Comparison of ENCODE assay signal across 9 mouse cellular contexts in the genomic region with DNA sequence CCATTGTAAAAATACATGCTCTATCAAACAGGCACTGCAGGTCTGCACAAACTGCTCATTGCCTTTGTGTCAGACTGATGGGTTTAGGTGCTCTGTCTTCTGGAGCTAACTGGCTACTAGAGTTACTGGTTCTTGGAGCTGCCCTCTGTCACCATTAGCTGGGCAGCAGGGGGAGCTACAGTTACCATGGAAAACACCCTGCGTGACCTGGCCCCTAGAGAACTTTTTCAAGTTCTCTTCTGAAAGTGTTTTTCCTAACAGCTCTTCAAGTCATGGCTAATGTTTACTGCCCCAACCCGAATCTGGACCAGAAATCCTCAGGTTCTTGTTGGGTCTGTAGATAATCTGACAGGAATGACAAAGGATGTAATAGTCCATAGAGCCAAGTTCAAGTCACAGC.
DNase-seq lines count a peak whose midpoint lies in the region; ATAC-seq and TF ChIP-seq lines count a peak whose summit lies in the region.
"Had no signal": no experiment of that assay in that cellular context is flagged by ENCODE, and none has a peak within 500 bp of the region (broad histone marks: within the 10 kb centered on the region; RNA-seq: fewer than 3 reads in every experiment).

No protein-coding gene starts in this region.

- WGBS in forebrain, embryonic 14.5 days: 56% methylated on average over 2 of the region's 2 CpGs
- WGBS in forebrain, embryonic 16.5 days: 71% methylated on average over 2 of the region's 2 CpGs
- WGBS in kidney, embryonic 15.5 days: 43% methylated on average over 2 of the region's 2 CpGs

- H3K9me3 ChIP-seq in forebrain, embryonic 14.5 days (replicated peaks; ENCODE audit: control insufficient read depth, low read length): no peaks in the 10 kb centered on the region
- no peaks in the 10 kb centered on the region for H3K9me3 ChIP-seq in forebrain, embryonic 16.5 days (ENCODE audit: control insufficient read depth, low read length)
- H3K9me3 ChIP-seq in kidney, embryonic 15.5 days (replicated peaks): no peaks in the 10 kb centered on the region

- peak; percentile 30; the same call in 1 of the 2 replicates for TF ChIP-seq CTCF in brain, embryonic 14.5 days (IDR thresholded peaks at IDR 0.05; ENCODE audit: borderline replicate concordance, extremely low read depth, insufficient read depth, insufficient read length)

- ATAC-seq in forebrain, embryonic 14.5 days: no peak
- no peak for ATAC-seq in forebrain, embryonic 16.5 days
- ATAC-seq in kidney, embryonic 15.5 days (replicated peaks; ENCODE audit: low FRiP score): 0 out of 2 replicates have a peak, but pooled peaks have one; percentile 58
- no peak for ATAC-seq in activated CD4-positive, CD25-positive, alpha-beta regulatory T cell, adult 4 months

- no peak overlapping the region for H3K4me2 ChIP-seq in forebrain, embryonic 14.5 days (ENCODE audit: low read length)
- no peak overlapping the region for H3K4me2 ChIP-seq in forebrain, embryonic 16.5 days (ENCODE audit: low read length)
- no peak overlapping the region for H3K4me2 ChIP-seq in kidney, embryonic 15.5 days

- no peak for TF ChIP-seq POLR2A in brain, embryonic 14.5 days (IDR thresholded peaks at IDR 0.05; ENCODE audit: borderline replicate concordance, extremely low read depth, insufficient read depth, insufficient read length, poor library complexity, severe bottlenecking)

- no peaks in the 10 kb centered on the region for H3K27me3 ChIP-seq in forebrain, embryonic 14.5 days (replicated peaks; ENCODE audit: control insufficient read depth, insufficient read depth, low read length)
- no peaks in the 10 kb centered on the region for H3K27me3 ChIP-seq in forebrain, embryonic 16.5 days (replicated peaks; ENCODE audit: control insufficient read depth, insufficient read depth, low read length)
- H3K27me3 ChIP-seq in kidney, embryonic 15.5 days: peaks cover 1% of the 10 kb centered on the region; the same call in 1 of the 2 replicates

- H3K27ac ChIP-seq in forebrain, embryonic 14.5 days (ENCODE audit: low read depth, low read length): no peak overlapping the region
- H3K27ac ChIP-seq in forebrain, embryonic 16.5 days (ENCODE audit: low read length): no peak overlapping the region
- H3K27ac ChIP-seq in kidney, embryonic 15.5 days: no peak overlapping the region

- peaks cover 5% of the 10 kb centered on the region; the same call in 1 of the 2 replicates for H3K4me1 ChIP-seq in forebrain, embryonic 14.5 days (ENCODE audit: control insufficient read depth, insufficient read depth, low read length)
- H3K4me1 ChIP-seq in forebrain, embryonic 16.5 days (replicated peaks; ENCODE audit: control insufficient read depth, insufficient read depth, low read length): peaks cover 3% of the 10 kb centered on the region; the same call in 1 of the 2 replicates
- H3K4me1 ChIP-seq in kidney, embryonic 15.5 days: 0 out of 2 replicates have a peak, but pooled peaks cover 9% of the 10 kb centered on the region

- no peaks in the 10 kb centered on the region for H3K36me3 ChIP-seq in forebrain, embryonic 14.5 days (ENCODE audit: control insufficient read depth, insufficient read depth, low read length)
- H3K36me3 ChIP-seq in forebrain, embryonic 16.5 days (ENCODE audit: control insufficient read depth, insufficient read depth): no peaks in the 10 kb centered on the region
- H3K36me3 ChIP-seq in kidney, embryonic 15.5 days: no peaks in the 10 kb centered on the region

- H3K9ac ChIP-seq in forebrain, embryonic 14.5 days (ENCODE audit: low read length): no peak overlapping the region
- H3K9ac ChIP-seq in forebrain, embryonic 16.5 days (replicated peaks; ENCODE audit: low read depth, low read length): no peak overlapping the region
- no peak overlapping the region for H3K9ac ChIP-seq in kidney, embryonic 15.5 days

- peak; percentile 14 for DNase-seq in forebrain, embryonic 14.5 days (ENCODE audit: low spot score)
- DNase-seq in 416B (ENCODE audit: low read depth): peak; percentile 8
- no peak for DNase-seq in brain, embryonic 14.5 days (ENCODE audit: low read depth)
- DNase-seq in ovary, postnatal 14 days (ENCODE audit: low spot score): peak; percentile 32
- DNase-seq in left cerebral cortex, adult 8-10 months (ENCODE audit: low spot score in 2 of 2): no peak

- H3K4me3 ChIP-seq in forebrain, embryonic 14.5 days (ENCODE audit: low read depth, low read length): no peak overlapping the region
- H3K4me3 ChIP-seq in forebrain, embryonic 16.5 days (replicated peaks; ENCODE audit: low read length): no peak overlapping the region
- H3K4me3 ChIP-seq in kidney, embryonic 15.5 days (replicated peaks): no peak overlapping the region
- H3K4me3 ChIP-seq: erythroblast, embryonic 14.5 days had no signal

Comparison
In these comparisons a context has a peak if more than half of its experiments do, and no peak if none do; other contexts are left out.
1. DNase-seq: peak in forebrain, embryonic 14.5 days (single experiment), 416B (single experiment) and ovary, postnatal 14 days (single experiment); none in brain, embryonic 14.5 days (single experiment) and left cerebral cortex, adult 8-10 months (0 of 2).